In genomic region chr4:136895861-136896260, GRCm38 (mm10) we compare ENCODE assay signal across 12 mouse cellular contexts. TPM values are rescaled to one million over a fixed set of nuclear protein-coding genes. Genes with fewer than 3 reads are reported as not detected.
DNase-seq lines count a peak whose midpoint lies in the region; ATAC-seq and TF ChIP-seq lines count a peak whose summit lies in the region.
"Had no signal": no experiment of that assay in that cellular context is flagged by ENCODE, and none has a peak within 500 bp of the region (broad histone marks: within the 10 kb centered on the region; RNA-seq: fewer than 3 reads in every experiment).

No protein-coding gene starts in this region.

- DNase-seq in midbrain, postnatal 0 days (ENCODE audit: low spot score) = no peak
- DNase-seq in left cerebral cortex, adult 9 months (ENCODE audit: low spot score in 2 of 2) = no peak
- no peak for DNase-seq in cerebellum, adult 9-10 months
- DNase-seq: kidney, adult 2 months; layer of hippocampus, postnatal 36 days had no signal

- no peaks in the 10 kb centered on the region; the same call in none of the 2 replicates for H3K4me1 ChIP-seq in intestine, embryonic 15.5 days (replicated peaks)
- no peaks in the 10 kb centered on the region for H3K4me1 ChIP-seq in intestine, embryonic 16.5 days (ENCODE audit: control insufficient read depth, insufficient read depth, low read length)
- peaks cover 6% of the 10 kb centered on the region; the same call in 1 of the 2 replicates for H3K4me1 ChIP-seq in embryonic facial prominence, embryonic 12.5 days
- no peaks in the 10 kb centered on the region for H3K4me1 ChIP-seq in hindbrain, embryonic 16.5 days (ENCODE audit: control insufficient read depth, insufficient read depth, low read depth, low read length)
- H3K4me1 ChIP-seq in midbrain, postnatal 0 days (ENCODE audit: insufficient read depth, low read length) = peaks cover 2% of the 10 kb centered on the region; the same call in 1 of the 2 replicates

- no peak for TF ChIP-seq CTCF in midbrain, postnatal 0 days (IDR thresholded peaks at IDR 0.05)

- H3K4me3 ChIP-seq in intestine, embryonic 15.5 days (replicated peaks) = no peak overlapping the region
- H3K4me3 ChIP-seq in intestine, embryonic 16.5 days (ENCODE audit: low read length) = no peak overlapping the region
- H3K4me3 ChIP-seq in embryonic facial prominence, embryonic 12.5 days = no peak overlapping the region
- H3K4me3 ChIP-seq in hindbrain, embryonic 16.5 days (ENCODE audit: low read length) = no peak overlapping the region
- peak overlapping the region; percentile 3; the same call in 1 of the 2 replicates for H3K4me3 ChIP-seq in midbrain, postnatal 0 days (ENCODE audit: low read depth, low read length)
- H3K4me3 ChIP-seq: erythroblast, embryonic 14.5 days had no signal

- no peaks in the 10 kb centered on the region for H3K9me3 ChIP-seq in intestine, embryonic 15.5 days
- no peaks in the 10 kb centered on the region for H3K9me3 ChIP-seq in intestine, embryonic 16.5 days (ENCODE audit: control insufficient read depth, low read length)
- no peaks in the 10 kb centered on the region for H3K9me3 ChIP-seq in embryonic facial prominence, embryonic 12.5 days
- no peaks in the 10 kb centered on the region for H3K9me3 ChIP-seq in hindbrain, embryonic 16.5 days (ENCODE audit: control insufficient read depth, low read length)
- H3K9me3 ChIP-seq in midbrain, postnatal 0 days (ENCODE audit: low read length) = no peaks in the 10 kb centered on the region

- no peak overlapping the region for H3K9ac ChIP-seq in intestine, embryonic 15.5 days
- H3K9ac ChIP-seq in intestine, embryonic 16.5 days (ENCODE audit: low read depth, low read length) = no peak overlapping the region
- no peak overlapping the region for H3K9ac ChIP-seq in embryonic facial prominence, embryonic 12.5 days
- no peak overlapping the region for H3K9ac ChIP-seq in hindbrain, embryonic 16.5 days (ENCODE audit: low read depth, low read length)
- H3K9ac ChIP-seq in midbrain, postnatal 0 days (replicated peaks; ENCODE audit: low read length, poor library complexity, severe bottlenecking) = 0 out of 2 replicates have a peak overlapping the region, but pooled peaks have one; percentile 36

- H3K27me3 ChIP-seq in intestine, embryonic 15.5 days (replicated peaks) = peaks cover 17% of the 10 kb centered on the region
- H3K27me3 ChIP-seq in intestine, embryonic 16.5 days (replicated peaks; ENCODE audit: control insufficient read depth, insufficient read depth, low read length) = peaks cover 7% of the 10 kb centered on the region; the same call in 1 of the 2 replicates
- H3K27me3 ChIP-seq in embryonic facial prominence, embryonic 12.5 days = peaks cover 57% of the 10 kb centered on the region
- H3K27me3 ChIP-seq in hindbrain, embryonic 16.5 days (replicated peaks; ENCODE audit: control insufficient read depth, insufficient read depth, low read length) = peaks cover 12% of the 10 kb centered on the region; the same call in 1 of the 2 replicates
- H3K27me3 ChIP-seq in midbrain, postnatal 0 days (ENCODE audit: insufficient read depth, low read length) = peaks cover 17% of the 10 kb centered on the region; the same call in 1 of the 2 replicates

- H3K36me3 ChIP-seq in intestine, embryonic 15.5 days = no peaks in the 10 kb centered on the region
- H3K36me3 ChIP-seq in intestine, embryonic 16.5 days (ENCODE audit: control insufficient read depth, insufficient read depth, low read length) = no peaks in the 10 kb centered on the region
- H3K36me3 ChIP-seq in embryonic facial prominence, embryonic 12.5 days = no peaks in the 10 kb centered on the region
- no peaks in the 10 kb centered on the region for H3K36me3 ChIP-seq in hindbrain, embryonic 16.5 days (ENCODE audit: control insufficient read depth, insufficient read depth, low read length)
- no peaks in the 10 kb centered on the region for H3K36me3 ChIP-seq in midbrain, postnatal 0 days (ENCODE audit: insufficient read depth, low read length)

- H3K4me2 ChIP-seq in intestine, embryonic 15.5 days (replicated peaks) = peak overlapping the region; percentile 20; the same call in 1 of the 2 replicates
- H3K4me2 ChIP-seq in intestine, embryonic 16.5 days (ENCODE audit: low read depth, low read length) = no peak overlapping the region
- peak overlapping the region; percentile 21; the same call in 1 of the 2 replicates for H3K4me2 ChIP-seq in embryonic facial prominence, embryonic 12.5 days (replicated peaks)
- peak overlapping the region; percentile 19; the same call in 1 of the 2 replicates for H3K4me2 ChIP-seq in hindbrain, embryonic 16.5 days (ENCODE audit: low read length)
- H3K4me2 ChIP-seq in midbrain, postnatal 0 days (ENCODE audit: low read depth, low read length, poor library complexity, severe bottlenecking) = peak overlapping the region; percentile 22; the same call in 1 of the 2 replicates

- ATAC-seq in intestine, embryonic 15.5 days = no peak
- no peak for ATAC-seq in intestine, embryonic 16.5 days
- no peak for ATAC-seq in embryonic facial prominence, embryonic 12.5 days (ENCODE audit: insufficient number of reproducible peaks, insufficient read depth, low FRiP score, low TSS enrichment)
- no peak for ATAC-seq in hindbrain, embryonic 16.5 days
- no peak for ATAC-seq in midbrain, postnatal 0 days (ENCODE audit: low FRiP score)

- WGBS in intestine, embryonic 15.5 days = 7% methylated on average over 15 of the region's 15 CpGs
- 9% methylated on average over 15 of the region's 15 CpGs for WGBS in intestine, embryonic 16.5 days
- 3% methylated on average over 15 of the region's 15 CpGs for WGBS in embryonic facial prominence, embryonic 12.5 days
- WGBS in hindbrain, embryonic 16.5 days = 3% methylated on average over 15 of the region's 15 CpGs
- 8% methylated on average over 15 of the region's 15 CpGs for WGBS in midbrain, postnatal 0 days

- no peak overlapping the region for H3K27ac ChIP-seq in intestine, embryonic 15.5 days
- H3K27ac ChIP-seq in intestine, embryonic 16.5 days (ENCODE audit: low read length) = no peak overlapping the region
- H3K27ac ChIP-seq in embryonic facial prominence, embryonic 12.5 days = no peak overlapping the region
- H3K27ac ChIP-seq in hindbrain, embryonic 16.5 days (ENCODE audit: low read depth, low read length) = no peak overlapping the region
- H3K27ac ChIP-seq in midbrain, postnatal 0 days (ENCODE audit: low read depth, low read length) = no peak overlapping the region

RNA-seq across cellular contexts. Expression of gene C1qa, which starts 2.7 kb away (rescaled TPM):
- polyA plus RNA-seq in intestine, embryonic 15.5 days (2015; fragmentation: Nextera tagmentation; extraction: Ambion mirVana) = 50.0 and 58.6 TPM in 2 replicates
- polyA plus RNA-seq in intestine, embryonic 16.5 days (2015; fragmentation: Nextera tagmentation; extraction: Ambion mirVana) = 60.4 and 60.6 TPM in 2 replicates
- polyA plus RNA-seq in embryonic facial prominence, embryonic 12.5 days (2016; fragmentation: Nextera tagmentation; extraction: Ambion mirVana) = 16.2 and 17.3 TPM in 2 replicates
- 34.0 and 36.8 TPM in 2 replicates for polyA plus RNA-seq in hindbrain, embryonic 16.5 days (2015; fragmentation: Nextera tagmentation; extraction: Ambion mirVana)
- 48.5 and 48.8 TPM in 2 replicates for total RNA-seq in midbrain, postnatal 0 days (2014; rRNA removed)
- polyA plus RNA-seq in midbrain, postnatal 0 days (2015; fragmentation: Nextera tagmentation; extraction: Ambion mirVana) = 38.8 and 44.4 TPM in 2 replicates
- total RNA-seq: CH12.LX; megakaryocyte-erythroid progenitor cell, adult 5-6 weeks had no signal

RNA-seq across cellular contexts. Expression of gene C1qc, which starts 3.0 kb away (rescaled TPM):
- 33.3 and 36.3 TPM in 2 replicates for polyA plus RNA-seq in intestine, embryonic 15.5 days (2015; fragmentation: Nextera tagmentation; extraction: Ambion mirVana)
- polyA plus RNA-seq in intestine, embryonic 16.5 days (2015; fragmentation: Nextera tagmentation; extraction: Ambion mirVana) = 28.4 and 32.9 TPM in 2 replicates
- 16.6 and 19.2 TPM in 2 replicates for polyA plus RNA-seq in embryonic facial prominence, embryonic 12.5 days (2016; fragmentation: Nextera tagmentation; extraction: Ambion mirVana)
- 25.5 and 28.8 TPM in 2 replicates for polyA plus RNA-seq in hindbrain, embryonic 16.5 days (2015; fragmentation: Nextera tagmentation; extraction: Ambion mirVana)
- total RNA-seq in midbrain, postnatal 0 days (2014; rRNA removed) = 62.7 and 79.7 TPM in 2 replicates
- polyA plus RNA-seq in midbrain, postnatal 0 days (2015; fragmentation: Nextera tagmentation; extraction: Ambion mirVana) = 39.0 and 39.7 TPM in 2 replicates
- total RNA-seq: CH12.LX; megakaryocyte-erythroid progenitor cell, adult 5-6 weeks had no signal

RNA-seq across cellular contexts. Expression of gene C1qb, which starts 9.9 kb away (rescaled TPM):
- 67.2 and 68.8 TPM in 2 replicates for polyA plus RNA-seq in intestine, embryonic 15.5 days (2015; fragmentation: Nextera tagmentation; extraction: Ambion mirVana)
- polyA plus RNA-seq in intestine, embryonic 16.5 days (2015; fragmentation: Nextera tagmentation; extraction: Ambion mirVana) = 76.3 and 77.6 TPM in 2 replicates
- polyA plus RNA-seq in embryonic facial prominence, embryonic 12.5 days (2016; fragmentation: Nextera tagmentation; extraction: Ambion mirVana) = 28.2 and 29.7 TPM in 2 replicates
- 49.8 and 53.9 TPM in 2 replicates for polyA plus RNA-seq in hindbrain, embryonic 16.5 days (2015; fragmentation: Nextera tagmentation; extraction: Ambion mirVana)
- total RNA-seq in midbrain, postnatal 0 days (2014; rRNA removed) = 60.0 and 71.3 TPM in 2 replicates
- polyA plus RNA-seq in midbrain, postnatal 0 days (2015; fragmentation: Nextera tagmentation; extraction: Ambion mirVana) = 64.3 and 72.3 TPM in 2 replicates
- total RNA-seq: CH12.LX; megakaryocyte-erythroid progenitor cell, adult 5-6 weeks had no signal
